Mouse (Mus musculus): ENCODE measurements around the gene Crip2.

Crip2 gene

DNA sequence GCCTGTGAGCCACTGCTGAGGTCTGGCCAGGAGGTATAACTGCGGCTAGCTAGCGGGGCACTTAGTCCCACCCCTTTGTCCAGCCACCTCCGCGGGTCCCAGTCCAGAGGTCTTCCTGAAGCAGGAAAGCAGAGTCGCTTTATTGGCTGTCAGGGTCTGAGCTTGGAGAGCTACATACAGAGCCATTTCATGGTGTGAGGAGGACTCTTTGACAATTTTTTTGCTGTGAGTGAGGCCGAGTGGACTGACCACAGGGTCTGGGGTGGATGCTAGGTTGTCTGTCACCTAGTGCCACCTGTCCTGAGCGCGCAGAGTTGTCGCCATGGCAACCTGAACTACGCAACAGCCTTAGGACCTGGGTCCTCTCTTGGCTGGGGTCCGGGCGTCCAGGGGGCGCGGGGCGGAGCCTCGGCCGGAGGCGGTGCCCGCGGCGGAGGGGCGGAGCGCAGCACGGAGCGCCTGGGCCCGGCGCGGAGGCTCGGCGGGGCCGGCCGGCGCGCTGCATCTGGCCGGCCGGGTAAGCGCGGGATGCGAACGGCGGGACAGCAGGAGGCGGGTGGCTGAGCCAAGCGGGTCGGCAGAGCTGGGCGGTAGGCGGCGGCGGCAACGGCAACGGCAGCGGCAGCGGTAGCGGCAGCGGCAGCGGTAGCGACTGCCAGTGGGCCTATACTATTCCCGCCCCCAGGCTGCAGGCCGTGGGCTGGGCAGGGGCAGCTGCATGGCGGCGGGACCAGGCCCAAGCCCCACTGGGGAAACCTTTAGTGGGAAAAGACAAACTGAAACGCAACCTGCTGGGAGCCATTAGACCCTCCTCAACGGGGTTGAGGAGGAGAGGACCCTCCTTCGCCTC is 45.6 kb downstream of the Crip2 start, which contains the start of gene Tmem121:
Gene Tmem121 (plus strand): TSS at position 489 of the 850 bp plus-strand sequence.
- peak; percentile 66 for DNase-seq

DNA sequence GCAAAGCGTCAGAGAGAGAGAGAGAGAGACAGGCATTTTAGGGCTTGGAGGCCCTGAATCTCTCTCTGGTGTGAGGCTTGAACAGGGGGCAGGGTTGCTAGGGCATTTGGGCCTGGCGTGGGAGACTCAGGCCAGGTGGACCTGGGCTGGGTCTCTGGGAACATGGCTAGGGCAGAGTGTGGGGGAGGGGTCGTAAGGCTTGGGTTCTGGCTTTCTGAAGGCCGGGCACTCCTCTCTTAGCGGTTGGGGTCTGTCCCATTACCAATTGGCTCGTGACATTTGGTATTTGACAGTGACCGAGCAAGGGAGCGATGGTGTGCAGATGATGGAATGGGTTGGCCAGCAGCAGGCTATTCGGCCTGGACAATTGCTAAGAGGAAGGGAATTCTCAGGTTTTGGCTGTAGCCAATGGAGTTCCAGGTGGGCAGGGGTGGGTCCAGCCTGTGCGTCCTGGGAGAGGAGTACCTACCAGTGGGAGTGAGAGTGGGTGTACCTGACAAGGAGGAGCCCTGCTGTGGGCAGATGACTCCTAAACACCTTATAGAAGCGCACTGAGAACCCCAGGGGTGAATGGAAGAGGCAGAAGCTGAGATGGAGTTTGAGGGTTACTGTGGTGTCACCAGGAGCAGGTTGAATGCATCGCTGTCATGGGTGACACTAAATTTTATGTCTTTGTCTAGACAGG is 46.4 kb downstream of the Crip2 start:
- peak; percentile 45 for DNase-seq

DNA sequence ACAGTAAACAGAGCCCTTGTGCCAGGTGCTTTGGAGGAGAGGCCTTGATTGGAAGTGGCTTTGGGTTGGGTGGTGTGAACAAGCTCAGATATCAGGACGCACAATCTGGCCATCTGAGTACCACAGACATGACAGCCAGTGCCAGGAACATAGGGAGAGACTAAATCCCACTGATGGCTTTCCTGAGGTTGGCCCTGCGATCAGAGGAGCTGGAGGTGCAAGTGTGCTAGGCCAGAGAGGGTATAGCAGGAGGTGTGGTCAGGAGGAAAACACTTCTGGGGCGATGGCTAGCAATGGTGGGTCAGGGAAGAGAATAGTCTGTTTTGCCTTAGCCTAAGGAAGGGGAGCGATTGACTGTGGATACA is 47.0 kb downstream of the Crip2 start:
- no peak for DNase-seq

DNA sequence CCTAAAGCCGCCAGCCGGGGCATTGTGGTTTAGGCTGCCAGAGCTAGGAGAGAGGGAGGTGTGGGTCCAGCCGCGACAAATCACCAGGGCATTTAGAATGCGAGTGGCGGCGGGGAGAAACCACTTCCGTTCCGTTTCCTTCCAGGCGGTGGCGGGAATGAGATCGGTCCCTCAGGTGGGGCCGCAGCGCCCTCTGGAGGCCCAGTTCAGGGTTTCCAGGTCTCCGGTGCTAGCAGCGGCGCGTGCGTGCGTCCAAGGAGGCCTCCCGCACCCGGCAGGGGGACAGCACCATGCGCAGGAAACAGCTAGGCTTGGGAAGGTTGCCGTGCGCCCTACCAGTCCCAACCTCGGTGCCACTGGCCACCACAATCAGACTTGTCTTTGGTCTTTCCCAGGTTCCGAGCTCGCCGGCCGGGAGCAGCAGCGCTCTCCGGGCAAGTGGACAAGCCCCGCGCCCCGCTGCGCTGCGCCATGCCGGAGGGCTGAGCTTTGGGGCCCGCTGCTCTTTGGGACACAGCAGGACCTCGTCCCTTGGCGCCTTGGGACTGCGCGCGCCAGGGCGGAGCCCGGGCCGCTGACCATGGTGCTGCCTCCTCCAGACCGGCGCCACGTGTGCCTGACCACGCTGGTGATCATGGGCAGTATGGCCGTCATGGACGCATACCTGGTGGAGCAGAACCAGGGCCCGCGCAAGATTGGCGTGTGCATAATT is 47.7 kb downstream of the Crip2 start:
- DNase-seq, result peak; percentile 96

DNA sequence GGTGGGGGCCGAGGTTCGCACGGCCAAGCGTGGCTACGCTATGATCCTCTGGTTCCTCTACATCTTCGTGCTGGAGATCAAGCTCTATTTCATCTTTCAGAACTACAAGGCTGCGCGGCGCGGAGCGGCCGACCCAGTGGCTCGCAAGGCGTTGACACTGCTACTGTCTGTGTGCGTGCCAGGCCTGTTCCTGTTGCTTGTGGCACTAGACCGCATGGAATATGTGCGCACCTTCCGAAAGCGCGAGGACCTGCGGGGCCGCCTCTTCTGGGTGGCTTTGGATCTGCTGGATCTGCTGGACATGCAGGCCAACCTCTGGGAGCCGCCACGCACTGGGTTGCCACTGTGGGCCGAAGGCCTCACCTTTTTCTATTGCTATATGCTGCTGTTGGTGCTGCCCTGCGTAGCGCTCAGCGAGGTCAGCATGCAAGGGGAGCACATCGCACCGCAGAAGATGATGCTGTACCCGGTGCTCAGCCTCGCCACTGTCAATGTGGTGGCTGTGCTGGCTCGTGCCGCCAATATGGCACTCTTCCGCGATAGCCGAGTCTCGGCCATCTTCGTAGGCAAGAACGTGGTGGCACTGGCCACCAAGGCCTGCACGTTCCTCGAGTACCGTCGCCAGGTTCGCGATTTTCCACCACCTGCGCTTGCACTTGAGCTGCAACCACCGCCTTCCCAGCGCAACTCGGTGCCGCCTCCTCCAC is 48.5 kb downstream of the Crip2 start:
- no peak for DNase-seq

DNA sequence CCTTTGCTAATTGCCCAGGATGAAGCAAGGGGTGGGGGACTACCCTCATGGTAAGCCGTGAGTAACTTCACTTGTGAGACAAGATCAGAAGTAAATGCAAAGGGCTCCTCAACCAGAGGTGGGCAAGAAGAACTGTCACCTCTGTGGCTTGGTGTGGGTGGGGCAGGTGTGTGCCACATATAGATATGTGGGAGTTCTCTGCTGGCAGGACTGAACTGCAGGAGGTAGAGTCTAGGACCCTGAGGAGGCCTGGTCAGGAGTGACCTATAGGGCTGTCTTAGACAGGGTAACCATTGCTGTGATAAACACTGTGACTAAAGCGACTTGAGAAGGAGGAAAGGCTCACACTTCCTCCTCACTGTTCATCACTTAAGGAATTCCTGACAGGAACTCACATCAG is 53.4 kb downstream of the Crip2 start:
- no peak for DNase-seq
